Mouse (Mus musculus): Measurements from ENCODE around the gene Sh2d2a.

GRCm38 (mm10) chr3:87886416-87886815 lies 39.9 kb downstream of the Sh2d2a start:
- TF ChIP-seq POLR2A (IDR thresholded peaks at IDR 0.05; ENCODE audit: borderline replicate concordance, extremely low read depth, insufficient read depth, insufficient read length, poor library complexity, severe bottlenecking) (no peak), CTCF (IDR thresholded peaks at IDR 0.05; ENCODE audit: borderline replicate concordance, extremely low read depth, insufficient read depth, insufficient read length) (no peak)

Data from brain, embryonic 14.5 days (tissue).